Mouse (Mus musculus): ENCODE data around the gene Ckap5.

GRCm38 (mm10) chr2:91586242-91586641 is 59.7 kb downstream of the Ckap5 start:
- TF ChIP-seq CTCF (IDR thresholded peaks at IDR 0.05; ENCODE audit: low read depth) = no peak
- TF ChIP-seq EP300 (IDR thresholded peaks at IDR 0.05; ENCODE audit: low read depth) = no peak

Measured in liver, embryonic 14.5 days (tissue).